27 mouse cellular contexts compared by ENCODE assay signal in the genomic region with DNA sequence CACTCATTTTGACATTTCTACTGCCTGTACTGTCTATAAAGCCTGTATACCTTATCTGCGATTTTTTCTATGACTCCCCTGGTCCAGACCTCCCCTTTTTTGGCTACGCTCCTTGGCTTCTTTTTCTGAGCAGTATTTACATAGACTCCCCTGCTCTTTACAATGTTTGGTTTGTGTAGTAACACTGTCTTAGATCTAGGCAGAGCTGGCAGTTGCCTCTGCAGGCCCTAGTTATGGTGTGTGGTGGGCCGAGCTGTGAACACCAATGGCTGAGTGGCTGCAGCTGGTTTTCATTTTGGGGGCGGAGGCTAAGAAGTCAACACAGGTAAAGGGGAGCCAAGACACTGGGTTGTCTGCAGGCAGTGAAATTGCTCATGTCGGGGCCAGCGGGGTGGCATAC.
A peak's percentile ranks its signal among the peaks of the same experiment; 100 is the strongest.
DNase-seq lines count a peak whose midpoint lies in the region; ATAC-seq and TF ChIP-seq lines count a peak whose summit lies in the region.
"Had no signal": no experiment of that assay in that cellular context is flagged by ENCODE, and none has a peak within 500 bp of the region (broad histone marks: within the 10 kb centered on the region; RNA-seq: fewer than 3 reads in every experiment).

No protein-coding gene starts in this region.

- H3K9me3 ChIP-seq in intestine, embryonic 14.5 days (ENCODE audit: control insufficient read depth, low read length) = no peaks in the 10 kb centered on the region
- no peaks in the 10 kb centered on the region for H3K9me3 ChIP-seq in intestine, postnatal 0 days (ENCODE audit: control insufficient read depth)
- H3K9me3 ChIP-seq in lung, embryonic 16.5 days (ENCODE audit: control insufficient read depth, low read length) = no peaks in the 10 kb centered on the region
- no peaks in the 10 kb centered on the region for H3K9me3 ChIP-seq in limb, embryonic 14.5 days (ENCODE audit: control insufficient read depth, low read length)
- no peaks in the 10 kb centered on the region for H3K9me3 ChIP-seq in stomach, postnatal 0 days (ENCODE audit: control insufficient read depth, low read length)
- H3K9me3 ChIP-seq: heart, embryonic 15.5 days; hindbrain, embryonic 12.5 days; kidney, embryonic 15.5 days; liver, embryonic 12.5 days had no signal

- H3K36me3 ChIP-seq in intestine, embryonic 14.5 days (ENCODE audit: control insufficient read depth, insufficient read depth, low read length) = no peaks in the 10 kb centered on the region
- no peaks in the 10 kb centered on the region for H3K36me3 ChIP-seq in intestine, postnatal 0 days (ENCODE audit: control insufficient read depth, insufficient read depth)
- H3K36me3 ChIP-seq in lung, embryonic 16.5 days (ENCODE audit: control insufficient read depth, insufficient read depth, low read length) = no peaks in the 10 kb centered on the region
- no peaks in the 10 kb centered on the region for H3K36me3 ChIP-seq in limb, embryonic 14.5 days (ENCODE audit: control insufficient read depth, insufficient read depth, low read length)
- no peaks in the 10 kb centered on the region for H3K36me3 ChIP-seq in stomach, postnatal 0 days (ENCODE audit: control insufficient read depth, insufficient read depth, low read length)
- H3K36me3 ChIP-seq: G1E; heart, embryonic 15.5 days; hindbrain, embryonic 12.5 days; kidney, embryonic 15.5 days; liver, embryonic 12.5 days had no signal

- no peak overlapping the region for H3K4me2 ChIP-seq in intestine, embryonic 14.5 days (ENCODE audit: low read length)
- no peak overlapping the region for H3K4me2 ChIP-seq in intestine, postnatal 0 days (replicated peaks; ENCODE audit: low read depth)
- no peak overlapping the region for H3K4me2 ChIP-seq in lung, embryonic 16.5 days (ENCODE audit: low read depth, low read length)
- no peak overlapping the region for H3K4me2 ChIP-seq in limb, embryonic 14.5 days (replicated peaks; ENCODE audit: low read depth, low read length, severe bottlenecking)
- H3K4me2 ChIP-seq in stomach, postnatal 0 days (replicated peaks; ENCODE audit: low read depth) = no peak overlapping the region
- H3K4me2 ChIP-seq: heart, embryonic 15.5 days; hindbrain, embryonic 12.5 days; kidney, embryonic 15.5 days; liver, embryonic 12.5 days; midbrain, embryonic 11.5 days had no signal

- TF ChIP-seq EP300 in stomach, postnatal 0 days (optimal IDR thresholded peaks at IDR 0.05) = no peak

- H3K27ac ChIP-seq in intestine, embryonic 14.5 days (ENCODE audit: low read depth) = no peak overlapping the region
- no peak overlapping the region for H3K27ac ChIP-seq in intestine, postnatal 0 days (ENCODE audit: low read depth, low read length)
- no peak overlapping the region for H3K27ac ChIP-seq in lung, embryonic 16.5 days (ENCODE audit: low read length)
- H3K27ac ChIP-seq in limb, embryonic 14.5 days (replicated peaks; ENCODE audit: low read depth, low read length) = no peak overlapping the region
- no peak overlapping the region for H3K27ac ChIP-seq in stomach, postnatal 0 days (replicated peaks)
- H3K27ac ChIP-seq: heart, embryonic 15.5 days; hindbrain, embryonic 12.5 days; kidney, embryonic 15.5 days; layer of hippocampus, adult 2 months; liver, embryonic 12.5 days had no signal

- no peak for DNase-seq in intestine, embryonic 14.5 days (ENCODE audit: low spot score)
- no peak for DNase-seq in lung, postnatal 10 days
- DNase-seq in limb, embryonic 14.5 days (ENCODE audit: low spot score) = peak; percentile 15
- no peak for DNase-seq in stomach, postnatal 0 days (ENCODE audit: low spot score)
- DNase-seq in heart, postnatal 4 days = no peak
- DNase-seq: adrenal gland, postnatal 10 days; cerebellum, adult 8-10 months; cerebellum, postnatal 25 days; gastrocnemius, postnatal 14 days; kidney, postnatal 36 days; liver, postnatal 0 days; lung, postnatal 14 days; right cerebral cortex, postnatal 4 days; thymus, postnatal 25 days had no signal

- 54% methylated on average over 6 of the region's 6 CpGs for WGBS in intestine, embryonic 14.5 days
- 63% methylated on average over 6 of the region's 6 CpGs for WGBS in intestine, postnatal 0 days
- whole genome bisulfite sequencing in lung, embryonic 16.5 days = 59% methylated on average over 6 of the region's 6 CpGs
- WGBS in limb, embryonic 14.5 days = 42% methylated on average over 6 of the region's 6 CpGs
- whole genome bisulfite sequencing in stomach, postnatal 0 days = 58% methylated on average over 6 of the region's 6 CpGs

- no peak for TF ChIP-seq POLR2A in limb, embryonic 14.5 days (IDR thresholded peaks at IDR 0.05; ENCODE audit: borderline replicate concordance, extremely low read depth, insufficient read depth, insufficient read length)

- H3K4me1 ChIP-seq in intestine, embryonic 14.5 days (replicated peaks; ENCODE audit: control insufficient read depth, insufficient read depth, low read length) = no peaks in the 10 kb centered on the region
- no peaks in the 10 kb centered on the region for H3K4me1 ChIP-seq in intestine, postnatal 0 days (replicated peaks; ENCODE audit: control insufficient read depth, insufficient read depth, low read length)
- no peaks in the 10 kb centered on the region for H3K4me1 ChIP-seq in lung, embryonic 16.5 days (replicated peaks; ENCODE audit: control insufficient read depth, insufficient read depth, low read length)
- peaks cover 12% of the 10 kb centered on the region; the same call in 1 of the 2 replicates for H3K4me1 ChIP-seq in limb, embryonic 14.5 days (ENCODE audit: control insufficient read depth, insufficient read depth, low read length)
- H3K4me1 ChIP-seq in stomach, postnatal 0 days (replicated peaks; ENCODE audit: control insufficient read depth, insufficient read depth) = no peaks in the 10 kb centered on the region
- H3K4me1 ChIP-seq: heart, embryonic 15.5 days; hindbrain, embryonic 12.5 days; liver, embryonic 12.5 days had no signal

- ATAC-seq in intestine, embryonic 14.5 days (replicated peaks; ENCODE audit: low FRiP score, low TSS enrichment, low read depth) = peak; percentile 74
- ATAC-seq in intestine, postnatal 0 days = no peak
- peak; percentile 54 for ATAC-seq in lung, embryonic 16.5 days (ENCODE audit: low read depth)
- ATAC-seq in limb, embryonic 14.5 days (ENCODE audit: low FRiP score, low read depth) = peak; percentile 78
- ATAC-seq in stomach, postnatal 0 days (ENCODE audit: low FRiP score, low TSS enrichment) = peak; percentile 65; the same call in 1 of the 2 replicates
- no peak for ATAC-seq in erythroblast, adult 5-6 weeks (replicated peaks; ENCODE audit: low FRiP score, poor library complexity, severe bottlenecking)
- ATAC-seq: forebrain, embryonic 14.5 days; liver, embryonic 12.5 days; liver, postnatal 0 days; midbrain, embryonic 16.5 days; Patski had no signal

- H3K9ac ChIP-seq in intestine, embryonic 14.5 days (ENCODE audit: low read length) = no peak overlapping the region
- no peak overlapping the region for H3K9ac ChIP-seq in intestine, postnatal 0 days (ENCODE audit: low read depth, low read length)
- no peak overlapping the region for H3K9ac ChIP-seq in lung, embryonic 16.5 days (ENCODE audit: low read length)
- H3K9ac ChIP-seq in limb, embryonic 14.5 days (ENCODE audit: low read depth, low read length, severe bottlenecking) = no peak overlapping the region
- no peak overlapping the region for H3K9ac ChIP-seq in stomach, postnatal 0 days (ENCODE audit: low read length)
- H3K9ac ChIP-seq: heart, embryonic 15.5 days; hindbrain, embryonic 12.5 days; kidney, embryonic 15.5 days; liver, embryonic 12.5 days; liver, postnatal 0 days had no signal

- no peak overlapping the region for H3K4me3 ChIP-seq in intestine, embryonic 14.5 days (ENCODE audit: low read depth, low read length)
- H3K4me3 ChIP-seq in intestine, postnatal 0 days (ENCODE audit: low read depth, low read length) = no peak overlapping the region
- H3K4me3 ChIP-seq in lung, embryonic 16.5 days (ENCODE audit: low read length) = no peak overlapping the region
- no peak overlapping the region for H3K4me3 ChIP-seq in limb, embryonic 14.5 days (replicated peaks; ENCODE audit: low read length)
- no peak overlapping the region for H3K4me3 ChIP-seq in stomach, postnatal 0 days (ENCODE audit: low read depth, low read length)
- H3K4me3 ChIP-seq: heart, embryonic 15.5 days; hindbrain, embryonic 12.5 days; kidney, embryonic 15.5 days; layer of hippocampus, adult 2 months; liver, embryonic 12.5 days had no signal

- no peak for TF ChIP-seq CTCF in intestine, postnatal 0 days (IDR thresholded peaks at IDR 0.05; ENCODE audit: low read depth)
- TF ChIP-seq CTCF in stomach, postnatal 0 days (IDR thresholded peaks at IDR 0.05; ENCODE audit: low read depth) = no peak

- H3K27me3 ChIP-seq in intestine, embryonic 14.5 days (replicated peaks; ENCODE audit: control insufficient read depth, insufficient read depth, low read length) = no peaks in the 10 kb centered on the region
- no peaks in the 10 kb centered on the region for H3K27me3 ChIP-seq in intestine, postnatal 0 days (replicated peaks; ENCODE audit: control insufficient read depth, insufficient read depth, low read length)
- no peaks in the 10 kb centered on the region for H3K27me3 ChIP-seq in lung, embryonic 16.5 days (ENCODE audit: control insufficient read depth, insufficient read depth, low read depth, low read length)
- H3K27me3 ChIP-seq in limb, embryonic 14.5 days (ENCODE audit: control insufficient read depth, insufficient read depth, low read length) = no peaks in the 10 kb centered on the region
- no peaks in the 10 kb centered on the region for H3K27me3 ChIP-seq in stomach, postnatal 0 days (ENCODE audit: control insufficient read depth, insufficient read depth, low read length)
- H3K27me3 ChIP-seq: heart, embryonic 15.5 days; hindbrain, embryonic 12.5 days; kidney, embryonic 15.5 days; liver, embryonic 12.5 days had no signal

Comparison
In these comparisons a context has a peak if more than half of its experiments do, and no peak if none do; other contexts are left out.
1. ATAC-seq: peak in intestine, embryonic 14.5 days (single experiment), lung, embryonic 16.5 days (single experiment), limb, embryonic 14.5 days (single experiment) and stomach, postnatal 0 days (single experiment); none in intestine, postnatal 0 days (single experiment) and erythroblast, adult 5-6 weeks (single experiment).